Mouse (Mus musculus) granulocyte monocyte progenitor cell, adult 5-6 weeks (primary cell): ENCODE data around the gene Gm21788. TPM values are rescaled to one million over a fixed set of nuclear protein-coding genes. Genes with fewer than 3 reads are reported as not detected.
"Not testable (repeated sequence)": the region's sequence is repeated elsewhere in the genome, so short reads cannot be mapped to it uniquely, and the experiment has no call there.

Experiments
- ATAC-seq: replicated peaks from 2 replicates; pipeline ENCODE4 v1.8.0; 2016; ENCODE audit warnings: mild to moderate bottlenecking, moderate TSS enrichment, inconsistent platforms; ENCODE audit not compliant: poor library complexity, severe bottlenecking
- total RNA-seq, 2 experiments: library from RNA; stranded (forward) in 1 of 2; stranded (reverse) in 1 of 2; fragments of 200-712, 200-1000 nt in 1 of 2; fragments of >200 nt in 1 of 2; fragmentation: Nextera tagmentation in 1 of 2; gene quantifications; 2 replicates each; pipeline ENCODE4 v1.2.3; 2014 to 2017

Gm21788 gene
- not detected in 2 replicates for total RNA-seq (2014; fragmentation: Nextera tagmentation)
- not detected in 2 replicates for total RNA-seq (2017)

GRCm38 (mm10) chrY:7404710-7405109 is at the start of gene Gm21788:
Gene Gm21788 (plus strand): TSS chrY:7405010.
- not testable (repeated sequence) for ATAC-seq

Other genes with a start within 250 kb of the Gm21788 start
- not detected in 2 replicates for gene Gm21244, start 235.7 kb upstream of the Gm21788 start, total RNA-seq (2014; fragmentation: Nextera tagmentation)
- not detected in 2 replicates for gene Gm21244, start 235.7 kb upstream of the Gm21788 start, total RNA-seq (2017)
- gene Gm28998, start 151.2 kb upstream of the Gm21788 start, total RNA-seq (2014; fragmentation: Nextera tagmentation) = not detected in 2 replicates
- gene Gm28998, start 151.2 kb upstream of the Gm21788 start, total RNA-seq (2017) = not detected in 2 replicates
- not detected in 2 replicates for gene Gm20826, start 233.5 kb downstream of the Gm21788 start, total RNA-seq (2014; fragmentation: Nextera tagmentation)
- gene Gm20826, start 233.5 kb downstream of the Gm21788 start, total RNA-seq (2017) = 0.04 TPM in 1 of 2 replicates, not detected in the other